Mouse (Mus musculus): ENCODE data around the gene Saa1.

- TF ChIP-seq CTCF (IDR thresholded peaks at IDR 0.05; ENCODE audit: low read depth) (no peak), EP300 (IDR thresholded peaks at IDR 0.05; ENCODE audit: low read depth) (no peak)
Measured at GRCm38 (mm10) chr7:46789177-46789849, 46.5 kb upstream of the Saa1 start.
